ENCODE assay signal across 31 mouse cellular contexts in genomic region chr11:69751635-69752034, GRCm38 (mm10). TPM values are rescaled to one million over a fixed set of nuclear protein-coding genes. Genes with fewer than 3 reads are reported as not detected.
A peak's percentile ranks its signal among the peaks of the same experiment; 100 is the strongest.
DNase-seq lines count a peak whose midpoint lies in the region; ATAC-seq and TF ChIP-seq lines count a peak whose summit lies in the region.
"Had no signal": no experiment of that assay in that cellular context is flagged by ENCODE, and none has a peak within 500 bp of the region (broad histone marks: within the 10 kb centered on the region; RNA-seq: fewer than 3 reads in every experiment).

No protein-coding gene starts in this region.

- TF ChIP-seq EP300 in liver, postnatal 0 days (IDR thresholded peaks at IDR 0.05; ENCODE audit: low read depth), result no peak

- no peaks in the 10 kb centered on the region for H3K9me3 ChIP-seq in heart, embryonic 14.5 days (ENCODE audit: control insufficient read depth, low read length)
- no peaks in the 10 kb centered on the region for H3K9me3 ChIP-seq in G1E (replicated peaks)
- H3K9me3 ChIP-seq in liver, postnatal 0 days (ENCODE audit: low read length), result no peaks in the 10 kb centered on the region
- H3K9me3 ChIP-seq: embryonic facial prominence, embryonic 13.5 days; hindbrain, embryonic 15.5 days; limb, embryonic 12.5 days had no signal

- 16% methylated on average over 3 of the region's 3 CpGs for WGBS in heart, embryonic 14.5 days
- WGBS in liver, postnatal 0 days (ENCODE audit: insufficient replicate concordance), result 38% methylated on average over 3 of the region's 3 CpGs

- no peaks in the 10 kb centered on the region for H3K27me3 ChIP-seq in heart, embryonic 14.5 days (ENCODE audit: control insufficient read depth, insufficient read depth, low read length)
- no peaks in the 10 kb centered on the region for H3K27me3 ChIP-seq in G1E (ENCODE audit: insufficient read depth, low read length)
- H3K27me3 ChIP-seq in liver, postnatal 0 days (ENCODE audit: insufficient read depth, low read length), result no peaks in the 10 kb centered on the region
- H3K27me3 ChIP-seq: embryonic facial prominence, embryonic 13.5 days; hindbrain, embryonic 15.5 days; limb, embryonic 12.5 days had no signal

- H3K4me3 ChIP-seq in heart, embryonic 14.5 days (ENCODE audit: control insufficient read depth in 1 of 2, insufficient read depth in 1 of 2, low read depth in 1 of 2, low read length in 2 of 2), result no peak overlapping the region
- no peak overlapping the region; the same call in 1 of the 2 replicates for H3K4me3 ChIP-seq in G1E (ENCODE audit: low read depth, low read length)
- no peak overlapping the region for H3K4me3 ChIP-seq in liver, postnatal 0 days (ENCODE audit: low read depth, low read length)
- H3K4me3 ChIP-seq: embryonic facial prominence, embryonic 13.5 days; hindbrain, embryonic 15.5 days; layer of hippocampus, adult 2 months; limb, embryonic 12.5 days had no signal

- peaks cover 0 to 36% of the 10 kb centered on the region in 2 experiments; a peak in 3 of 4 replicates for H3K4me1 ChIP-seq in heart, embryonic 14.5 days (ENCODE audit: control insufficient read depth in 2 of 2, insufficient read depth in 2 of 2, low read length in 2 of 2)
- H3K4me1 ChIP-seq in G1E (ENCODE audit: insufficient read depth, low read depth, low read length), result peaks cover 52% of the 10 kb centered on the region
- H3K4me1 ChIP-seq in liver, postnatal 0 days (ENCODE audit: insufficient read depth), result peaks cover 29% of the 10 kb centered on the region

- H3K36me3 ChIP-seq in heart, embryonic 14.5 days (ENCODE audit: control insufficient read depth, insufficient read depth, low read length), result peaks cover 18% of the 10 kb centered on the region
- H3K36me3 ChIP-seq in G1E (replicated peaks), result peaks cover 46% of the 10 kb centered on the region
- peaks cover 18% of the 10 kb centered on the region for H3K36me3 ChIP-seq in liver, postnatal 0 days (replicated peaks; ENCODE audit: insufficient read depth, low read length)

- TF ChIP-seq CTCF in G1E (IDR thresholded peaks at IDR 0.05; ENCODE audit: low read depth, low read length), result no peak
- no peak for TF ChIP-seq CTCF in liver, postnatal 0 days (IDR thresholded peaks at IDR 0.05; ENCODE audit: low read depth)

- H3K27ac ChIP-seq in heart, embryonic 14.5 days (replicated peaks in 1 of 2; ENCODE audit: control insufficient read depth in 1 of 2, insufficient read depth in 1 of 2, low read depth in 2 of 2, low read length in 2 of 2), result no peak overlapping the region
- H3K27ac ChIP-seq in liver, postnatal 0 days (ENCODE audit: low read depth), result no peak overlapping the region
- H3K27ac ChIP-seq: embryonic facial prominence, embryonic 13.5 days; hindbrain, embryonic 15.5 days; layer of hippocampus, adult 2 months; limb, embryonic 12.5 days had no signal

- ATAC-seq in heart, embryonic 14.5 days (ENCODE audit: insufficient number of reproducible peaks, insufficient read depth, low FRiP score, low read depth), result no peak
- peak; percentile 80 for ATAC-seq in G1E (ENCODE audit: extremely low read depth, insufficient number of reproducible peaks, low FRiP score, poor library complexity, severe bottlenecking)
- peak; percentile 30; the same call in 1 of the 2 replicates for ATAC-seq in erythroblast, adult 5-6 weeks (replicated peaks; ENCODE audit: low FRiP score, poor library complexity, severe bottlenecking)
- no peak for ATAC-seq in liver, postnatal 0 days
- ATAC-seq: forebrain, embryonic 14.5 days; intestine, postnatal 0 days had no signal

- no peak overlapping the region for H3K4me2 ChIP-seq in heart, embryonic 14.5 days (ENCODE audit: low read length)
- H3K4me2 ChIP-seq in liver, postnatal 0 days (ENCODE audit: low read depth, low read length), result 0 out of 2 replicates have a peak overlapping the region, but pooled peaks have one; percentile 3
- H3K4me2 ChIP-seq: embryonic facial prominence, embryonic 13.5 days; hindbrain, embryonic 15.5 days; limb, embryonic 12.5 days; midbrain, embryonic 11.5 days had no signal

- DNase-seq in heart, adult 11 months, result no peak
- DNase-seq in G1E (ENCODE audit: low spot score), result no peak
- no peak for DNase-seq in liver, postnatal 0 days
- no peak for DNase-seq in gastrocnemius, adult 18-20 months (ENCODE audit: low spot score)
- DNase-seq in left cerebral cortex, adult 8-10 months (ENCODE audit: low spot score in 2 of 2), result no peak
- DNase-seq in left cerebral cortex, adult 11 months (ENCODE audit: low spot score), result no peak
- DNase-seq: adrenal gland, postnatal 14 days; cerebellum, adult 2 months; cerebellum, postnatal 25 days; embryo, embryonic 11 days; gastrocnemius, postnatal 10 days; heart, postnatal 14 days; kidney, postnatal 25 days; lung, adult 2 months; lung, postnatal 14 days had no signal

- peak overlapping the region; percentile 12; the same call in 1 of the 2 replicates for H3K9ac ChIP-seq in heart, embryonic 14.5 days (ENCODE audit: low read length)
- no peak overlapping the region for H3K9ac ChIP-seq in liver, postnatal 0 days (replicated peaks)
- H3K9ac ChIP-seq: embryonic facial prominence, embryonic 13.5 days; hindbrain, embryonic 15.5 days; limb, embryonic 12.5 days had no signal

RNA-seq across cellular contexts. Expression of gene Polr2a, which starts 6.8 kb away (rescaled TPM):
- polyA plus RNA-seq in heart, embryonic 14.5 days (2014; fragmentation: Nextera tagmentation; extraction: Ambion mirVana), result 19.9 and 20.1 TPM in 2 replicates
- 192 and 251 TPM in 2 replicates for total RNA-seq in G1E (2014; fragmentation: Nextera tagmentation)
- total RNA-seq in G1E (2017), result 21.3 and 26.2 TPM in 2 replicates
- 116 and 119 TPM in 2 replicates for polyA plus RNA-seq in G1E (2012)
- 56.5 and 58.3 TPM in 2 replicates for total RNA-seq in erythroblast, adult 5-6 weeks (2015; ENCODE audit: low replicate concordance)
- 69.5 and 76.9 TPM in 2 replicates for total RNA-seq in erythroblast, adult 5-6 weeks (2017; ENCODE audit: low replicate concordance)
- polyA plus RNA-seq in liver, postnatal 0 days (2015; fragmentation: Nextera tagmentation; extraction: Ambion mirVana), result 6.6 and 6.8 TPM in 2 replicates
- total RNA-seq in gastrocnemius, adult 18-20 months (2021), result 10 to 100 TPM; 33.0 to 33.9 TPM
- 10 to 100 TPM; 48.6 to 56.4 (median 51.3) TPM for total RNA-seq in left cerebral cortex, adult 8-10 months (2022)

RNA-seq across cellular contexts. Expression of gene Slc35g3, which starts 10.1 kb away (rescaled TPM):
- 0.13 TPM in 1 of 2 replicates, not detected in the other for polyA plus RNA-seq in heart, embryonic 14.5 days (2014; fragmentation: Nextera tagmentation; extraction: Ambion mirVana)
- total RNA-seq in G1E (2014; fragmentation: Nextera tagmentation), result 1.1 TPM in 1 of 2 replicates, not detected in the other
- total RNA-seq in G1E (2017), result 0.27 TPM in 1 of 2 replicates, not detected in the other
- 0.18 TPM in 2 replicates for polyA plus RNA-seq in G1E (2012)
- not detected in 2 replicates for total RNA-seq in erythroblast, adult 5-6 weeks (2015; ENCODE audit: low replicate concordance)
- total RNA-seq in erythroblast, adult 5-6 weeks (2017; ENCODE audit: low replicate concordance), result not detected in 2 replicates
- not detected in 2 replicates for polyA plus RNA-seq in liver, postnatal 0 days (2015; fragmentation: Nextera tagmentation; extraction: Ambion mirVana)
- not detected for total RNA-seq in gastrocnemius, adult 18-20 months (2021)
- not detected for total RNA-seq in left cerebral cortex, adult 8-10 months (2022)
- total RNA-seq: adrenal gland, postnatal 14 days; gastrocnemius, postnatal 10 days; granulocyte monocyte progenitor cell, adult 5-6 weeks; layer of hippocampus, adult 2 months; layer of hippocampus, postnatal 25 days; left cerebral cortex, postnatal 14 days; midbrain, postnatal 0 days; neutrophil, adult 5-6 weeks had no signal
- polyA plus RNA-seq: cerebellum, adult 2 months; embryonic facial prominence, embryonic 13.5 days; frontal cortex, adult 2 months; midbrain, embryonic 11.5 days; thymus, postnatal 0 days had no signal

RNA-seq across cellular contexts. Expression of gene Zbtb4, which starts 14.1 kb away (rescaled TPM):
- 3.7 TPM in 2 replicates for polyA plus RNA-seq in heart, embryonic 14.5 days (2014; fragmentation: Nextera tagmentation; extraction: Ambion mirVana)
- total RNA-seq in G1E (2014; fragmentation: Nextera tagmentation) (18.4 and 19.0 TPM in 2 replicates), G1E (2017) (5.6 and 8.6 TPM in 2 replicates)
- polyA plus RNA-seq in G1E (2012), result 13.0 and 13.4 TPM in 2 replicates
- 1.7 and 1.9 TPM in 2 replicates for total RNA-seq in erythroblast, adult 5-6 weeks (2015; ENCODE audit: low replicate concordance)
- 0.94 and 2.4 TPM in 2 replicates for total RNA-seq in erythroblast, adult 5-6 weeks (2017; ENCODE audit: low replicate concordance)
- 0.67 and 0.75 TPM in 2 replicates for polyA plus RNA-seq in liver, postnatal 0 days (2015; fragmentation: Nextera tagmentation; extraction: Ambion mirVana)
- total RNA-seq in gastrocnemius, adult 18-20 months (2021), result 10 to 100 TPM; 37.1 to 37.5 TPM
- 100 to 1,000 TPM; 138 to 158 (median 147) TPM for total RNA-seq in left cerebral cortex, adult 8-10 months (2022)

RNA-seq across cellular contexts. Expression of gene Chrnb1, which starts 44.1 kb away (rescaled TPM):
- polyA plus RNA-seq in heart, embryonic 14.5 days (2014; fragmentation: Nextera tagmentation; extraction: Ambion mirVana), result 5.5 and 5.8 TPM in 2 replicates
- total RNA-seq in G1E (2014; fragmentation: Nextera tagmentation), result 2.3 and 2.8 TPM in 2 replicates
- 1.1 and 1.2 TPM in 2 replicates for total RNA-seq in G1E (2017)
- 0.39 and 0.50 TPM in 2 replicates for polyA plus RNA-seq in G1E (2012)
- 4.0 TPM in 1 of 2 replicates, not detected in the other for total RNA-seq in erythroblast, adult 5-6 weeks (2015; ENCODE audit: low replicate concordance)
- total RNA-seq in erythroblast, adult 5-6 weeks (2017; ENCODE audit: low replicate concordance), result 0.26 TPM in 1 of 2 replicates, not detected in the other
- polyA plus RNA-seq in liver, postnatal 0 days (2015; fragmentation: Nextera tagmentation; extraction: Ambion mirVana), result 0.73 and 0.76 TPM in 2 replicates
- 10 to 100 TPM; 30.6 to 31.2 TPM for total RNA-seq in gastrocnemius, adult 18-20 months (2021)
- 1 to 10 TPM in 2 of 4 experiments, under 1 TPM in 2; 0.51 to 1.2 (median 0.92) TPM for total RNA-seq in left cerebral cortex, adult 8-10 months (2022)
- total RNA-seq: granulocyte monocyte progenitor cell, adult 5-6 weeks had no signal

RNA-seq across cellular contexts. Expression of gene Fgf11, which starts 50.0 kb away (rescaled TPM):
- polyA plus RNA-seq in heart, embryonic 14.5 days (2014; fragmentation: Nextera tagmentation; extraction: Ambion mirVana), result 2.0 and 2.1 TPM in 2 replicates
- total RNA-seq in G1E (2014; fragmentation: Nextera tagmentation), result 24.9 and 28.9 TPM in 2 replicates
- total RNA-seq in G1E (2017), result 3.6 and 4.2 TPM in 2 replicates
- polyA plus RNA-seq in G1E (2012), result 7.7 and 8.6 TPM in 2 replicates
- total RNA-seq in erythroblast, adult 5-6 weeks (2015; ENCODE audit: low replicate concordance), result not detected in 2 replicates
- not detected in 2 replicates for total RNA-seq in erythroblast, adult 5-6 weeks (2017; ENCODE audit: low replicate concordance)
- 0.04 and 0.07 TPM in 2 replicates for polyA plus RNA-seq in liver, postnatal 0 days (2015; fragmentation: Nextera tagmentation; extraction: Ambion mirVana)
- total RNA-seq in gastrocnemius, adult 18-20 months (2021), result 1 to 10 TPM; 3.5 to 4.0 TPM
- total RNA-seq in left cerebral cortex, adult 8-10 months (2022), result 10 to 100 TPM; 18.8 to 22.3 (median 19.7) TPM
- total RNA-seq: neutrophil, adult 5-6 weeks had no signal

Comparison
In these comparisons a context has a peak if more than half of its experiments do, and no peak if none do; other contexts are left out.
1. ATAC-seq: peak in G1E (single experiment) and erythroblast, adult 5-6 weeks (single experiment); none in heart, embryonic 14.5 days (single experiment) and liver, postnatal 0 days (single experiment).